Mouse (Mus musculus) hindbrain, embryonic 12.5 days (tissue): ENCODE data around the gene Gnat3. TPM values are rescaled to one million over a fixed set of nuclear protein-coding genes. Genes with fewer than 3 reads are reported as not detected.
"Not testable (repeated sequence)": the region's sequence is repeated elsewhere in the genome, so short reads cannot be mapped to it uniquely, and the experiment has no call there.

Experiments
- ATAC-seq: fragments of 200-750 bp; cut with Nextera tagmentation; 2 replicates; pipeline ENCODE4 v1.8.0; 2017; ENCODE audit warnings: moderate TSS enrichment; ENCODE audit not compliant: low FRiP score
- H3K27ac ChIP-seq: fragments of 300-500 bp; sonication (generic); 2 replicates; pipeline ENCODE4 v1.5.1; 2016; ENCODE audit warnings: mild to moderate bottlenecking
- H3K27me3 ChIP-seq: fragments of 300-500 bp; sonication (generic); 2 replicates; pipeline ENCODE4 v1.6.1; 2016; ENCODE audit warnings: mild to moderate bottlenecking
- H3K36me3 ChIP-seq: fragments of 300-500 bp; sonication (generic); 2 replicates; pipeline ENCODE4 v1.6.1; 2016; ENCODE audit warnings: mild to moderate bottlenecking
- H3K4me1 ChIP-seq: fragments of 300-500 bp; sonication (generic); 2 replicates; pipeline ENCODE4 v1.6.1; 2016
- H3K4me2 ChIP-seq: fragments of 300-500 bp; sonication (generic); replicated peaks from 2 replicates; pipeline ENCODE4 v1.6.1; 2016; ENCODE audit warnings: mild to moderate bottlenecking
- H3K4me3 ChIP-seq: fragments of 300-500 bp; sonication (generic); 2 replicates; pipeline ENCODE4 v1.5.1; 2016; ENCODE audit warnings: mild to moderate bottlenecking
- H3K9ac ChIP-seq: fragments of 300-500 bp; sonication (generic); 2 replicates; pipeline ENCODE4 v1.6.1; 2016; ENCODE audit warnings: mild to moderate bottlenecking, moderate library complexity
- H3K9me3 ChIP-seq: fragments of 300-500 bp; sonication (generic); replicated peaks from 2 replicates; pipeline ENCODE4 v1.6.1; 2016; ENCODE audit warnings: mild to moderate bottlenecking
- WGBS: fragments of 180-500 bp; shearing (Covaris S2); methylation state at CpG from one replicate; pipeline ENCODE4 v1.1.7; 2016; 5-methylcytosine and 5-hydroxymethylcytosine counted together
- polyA plus RNA-seq: library from polyadenylated mRNA; unstranded; fragments of >200 nt; fragmentation: Nextera tagmentation; extraction: Ambion mirVana; gene quantifications from 2 replicates; pipeline ENCODE4 v1.2.1, GENCODE M21; 2016

The Gnat3 gene
- polyA plus RNA-seq, result 0.78 and 1.4 TPM in 2 replicates

DNA sequence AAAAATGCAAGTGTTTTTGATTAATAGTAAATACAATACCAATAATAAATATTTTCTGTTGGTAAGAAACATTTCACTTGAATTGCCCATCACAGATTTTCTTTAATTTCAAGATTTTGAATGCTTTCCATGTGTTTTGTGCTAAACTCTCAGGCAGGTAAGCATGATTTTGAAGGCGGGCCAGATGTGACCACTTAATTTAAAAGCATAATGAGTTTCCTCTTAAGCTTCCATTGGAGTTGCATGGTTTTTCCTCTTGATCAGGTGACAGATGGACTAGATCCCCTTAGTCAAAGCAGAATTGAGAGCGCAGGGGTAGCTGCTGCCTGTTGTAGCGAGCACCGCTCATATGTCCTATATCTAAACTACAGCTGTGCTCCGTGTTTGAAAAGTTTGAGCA is at the start of gene Gnat3:
Gene Gnat3, plus strand, starts transcription at position 301 of the 400 bp plus-strand sequence.
- H3K27me3 ChIP-seq, result no peaks in the 10 kb centered on the region
- H3K9ac ChIP-seq, result no peak within 1 kb of the TSS
- no peaks in the 10 kb centered on the region for H3K9me3 ChIP-seq
- no peak within 1 kb of the TSS for H3K27ac ChIP-seq
- no peak for ATAC-seq
- 81% methylated on average over 5 of the region's 5 CpGs for WGBS
- no peak within 1 kb of the TSS for H3K4me2 ChIP-seq
- H3K4me1 ChIP-seq, result no peaks in the 10 kb centered on the region
- no peaks in the 10 kb centered on the region for H3K36me3 ChIP-seq
- no peak within 1 kb of the TSS for H3K4me3 ChIP-seq

DNA sequence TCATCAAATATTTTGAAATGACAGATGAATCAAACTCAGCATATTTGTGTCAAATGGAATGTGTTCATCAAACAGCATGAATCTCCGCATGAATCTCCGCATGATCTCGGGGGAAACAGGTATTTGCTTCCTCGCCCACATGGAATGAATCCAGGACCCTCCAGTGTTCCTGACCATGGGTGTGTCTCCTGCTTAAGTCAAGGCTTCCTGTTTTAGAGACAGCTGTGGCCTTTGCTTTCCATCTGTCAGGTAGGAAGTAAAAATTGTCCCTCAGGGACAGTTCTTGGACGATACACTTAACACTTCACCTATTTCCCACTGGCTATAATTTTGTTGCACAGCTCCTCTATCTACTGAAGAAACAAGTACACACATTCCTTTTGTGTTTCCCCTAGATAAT is 43.4 kb upstream of the Gnat3 start:
- Histone ChIP-seq H3K27ac (no peak overlapping the region), H3K9me3 (no peaks in the 10 kb centered on the region), H3K4me3 (no peak overlapping the region), H3K4me2 (no peak overlapping the region), H3K4me1 (no peaks in the 10 kb centered on the region), H3K9ac (no peak overlapping the region), H3K27me3 (no peaks in the 10 kb centered on the region), H3K36me3 (no peaks in the 10 kb centered on the region)
- ATAC-seq, result no peak
- WGBS, result 79% methylated on average over 5 of the region's 5 CpGs

DNA sequence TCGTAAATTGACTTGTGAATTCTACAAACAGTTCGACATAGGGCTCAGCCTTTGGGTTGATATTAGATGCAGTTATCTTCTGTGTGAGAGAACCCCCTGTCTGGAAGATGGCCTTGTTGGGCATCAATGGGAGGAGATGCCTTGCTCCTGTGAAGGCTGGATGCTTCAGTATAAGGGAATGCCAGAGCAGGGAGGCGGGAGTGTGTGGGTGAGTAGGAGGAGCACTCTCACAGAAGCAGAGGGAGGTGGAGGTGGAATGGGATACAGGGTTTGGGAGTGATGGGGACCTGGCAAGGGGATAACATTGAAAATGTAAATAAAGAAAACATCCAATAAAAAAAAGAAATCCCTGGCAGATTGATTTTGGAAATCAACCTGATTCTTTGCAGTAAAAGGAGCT is 38.7 kb upstream of the Gnat3 start:
- Histone ChIP-seq H3K27me3 (no peaks in the 10 kb centered on the region), H3K9ac (no peak overlapping the region), H3K4me3 (no peak overlapping the region), H3K27ac (no peak overlapping the region), H3K4me2 (no peak overlapping the region), H3K4me1 (0 out of 2 replicates have a peak, but pooled peaks cover 4% of the 10 kb centered on the region), H3K36me3 (no peaks in the 10 kb centered on the region), H3K9me3 (no peaks in the 10 kb centered on the region)
- 78% methylated on average over 3 of the region's 3 CpGs for WGBS
- no peak for ATAC-seq

DNA sequence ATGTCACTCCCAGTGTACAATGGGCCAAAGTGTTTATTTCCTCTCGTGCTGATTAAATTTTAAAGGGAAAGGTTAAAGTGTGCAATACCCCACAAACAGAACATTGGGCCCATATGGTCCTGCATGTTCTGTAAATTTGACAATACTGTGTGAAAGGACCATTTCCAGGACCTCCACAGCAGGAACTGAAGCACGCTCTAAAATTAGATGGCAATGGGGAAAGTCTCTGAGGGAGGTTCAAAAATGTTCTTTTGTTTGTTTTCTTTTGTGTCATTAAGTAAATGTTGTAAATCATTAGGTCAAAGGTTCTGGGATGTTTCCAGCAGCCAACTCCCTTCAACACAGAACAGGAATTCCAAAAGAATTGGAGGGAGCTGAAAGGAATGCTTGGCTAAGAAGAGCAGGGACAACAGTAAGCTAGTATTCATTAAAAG is 38.2 kb upstream of the Gnat3 start:
- ATAC-seq, result no peak
- WGBS, result 43% methylated on average over 2 of the region's 2 CpGs
- H3K4me3 ChIP-seq, result no peak overlapping the region
- H3K9ac ChIP-seq, result no peak overlapping the region
- H3K27ac ChIP-seq, result no peak overlapping the region
- H3K4me2 ChIP-seq, result no peak overlapping the region
- H3K27me3 ChIP-seq, result no peaks in the 10 kb centered on the region
- 0 out of 2 replicates have a peak, but pooled peaks cover 4% of the 10 kb centered on the region for H3K4me1 ChIP-seq
- H3K36me3 ChIP-seq, result no peaks in the 10 kb centered on the region
- H3K9me3 ChIP-seq, result no peaks in the 10 kb centered on the region

DNA sequence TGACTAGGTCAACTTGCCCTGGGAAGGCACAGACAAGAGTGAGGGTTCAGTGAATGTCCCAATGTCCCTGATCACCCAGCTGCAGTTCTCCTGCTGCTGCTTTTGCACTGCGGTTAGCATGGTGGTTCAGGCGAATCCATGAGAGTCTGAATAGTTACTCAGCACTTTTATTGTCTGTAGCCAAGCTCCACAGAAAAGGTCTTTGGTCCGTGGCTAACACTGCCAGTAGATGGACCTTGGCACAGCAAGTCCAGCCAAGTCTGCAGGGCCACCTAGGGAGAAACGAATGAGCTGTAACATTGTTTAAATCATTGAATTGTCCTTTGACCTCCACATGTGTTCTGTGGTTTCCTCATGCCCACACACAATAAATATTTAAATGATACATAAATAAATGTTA is 33.9 kb upstream of the Gnat3 start:
- 0 out of 2 replicates have a peak, but pooled peaks cover 4% of the 10 kb centered on the region for H3K4me1 ChIP-seq
- no peak overlapping the region for H3K4me2 ChIP-seq
- no peak for ATAC-seq
- H3K9me3 ChIP-seq, result no peaks in the 10 kb centered on the region
- no peak overlapping the region for H3K4me3 ChIP-seq
- 14% methylated on average over 4 of the region's 4 CpGs for WGBS
- H3K9ac ChIP-seq, result no peak overlapping the region
- H3K27me3 ChIP-seq, result no peaks in the 10 kb centered on the region
- H3K36me3 ChIP-seq, result no peaks in the 10 kb centered on the region
- no peak overlapping the region for H3K27ac ChIP-seq

DNA sequence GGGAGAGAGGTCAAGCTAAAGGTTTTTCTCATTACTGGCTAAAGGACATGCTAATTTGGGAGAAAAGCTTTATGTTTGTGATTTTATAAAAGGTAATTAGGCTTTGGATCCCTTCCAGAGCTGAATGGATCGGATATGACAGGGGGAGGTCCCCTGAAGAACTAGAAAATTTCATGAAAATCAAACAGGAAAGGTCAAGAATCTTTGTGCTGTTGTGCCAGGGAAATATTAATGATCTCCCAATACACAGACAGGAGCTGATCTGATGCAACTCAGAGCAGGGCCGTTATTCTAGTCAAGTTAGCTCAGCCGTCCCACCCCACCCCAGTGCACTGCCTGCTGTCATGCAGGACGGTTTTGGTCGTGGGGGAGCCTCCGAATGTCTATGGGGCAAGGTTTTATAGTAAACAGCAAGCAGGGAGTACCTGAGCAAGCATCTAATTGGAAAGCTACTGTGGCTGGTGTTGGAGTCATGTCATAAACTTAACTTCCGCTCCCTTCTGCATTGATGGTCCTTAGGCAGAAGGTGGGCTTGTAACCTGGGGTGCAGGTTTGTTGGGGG is 33.3 kb upstream of the Gnat3 start:
- H3K27me3 ChIP-seq, result no peaks in the 10 kb centered on the region
- H3K4me1 ChIP-seq, result 0 out of 2 replicates have a peak, but pooled peaks cover 4% of the 10 kb centered on the region
- H3K4me3 ChIP-seq, result no peak overlapping the region
- no peak overlapping the region for H3K9ac ChIP-seq
- H3K9me3 ChIP-seq, result no peaks in the 10 kb centered on the region
- no peak for ATAC-seq
- WGBS, result 54% methylated on average over 7 of the region's 7 CpGs
- no peaks in the 10 kb centered on the region for H3K36me3 ChIP-seq
- H3K4me2 ChIP-seq, result no peak overlapping the region
- H3K27ac ChIP-seq, result no peak overlapping the region

DNA sequence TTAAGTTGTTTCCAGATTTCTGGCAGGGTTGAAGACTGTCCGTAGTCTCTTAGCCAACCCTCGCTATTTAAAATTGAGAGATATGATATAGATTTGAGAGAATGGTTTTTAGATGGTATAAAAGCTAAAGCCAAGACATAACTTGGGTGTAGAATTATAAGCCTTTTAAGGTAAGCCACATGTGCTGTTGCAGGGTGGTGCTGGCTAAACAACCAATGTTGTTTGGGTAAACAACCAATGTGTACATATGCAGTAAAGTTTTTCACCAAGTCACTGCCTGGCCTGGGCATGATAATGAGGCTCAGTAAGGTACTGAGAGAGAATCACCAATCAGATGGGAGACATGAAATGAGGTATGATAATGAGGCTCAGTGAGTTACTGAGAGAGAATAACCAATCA is 30.8 kb upstream of the Gnat3 start:
- H3K4me1 ChIP-seq, H3K36me3 ChIP-seq, ATAC-seq, H3K9me3 ChIP-seq, H3K4me3 ChIP-seq, H3K27me3 ChIP-seq, H3K9ac ChIP-seq, H3K27ac ChIP-seq, H3K4me2 ChIP-seq: not testable (repeated sequence)
- WGBS, result 99% methylated on average over 2 of the region's 2 CpGs

DNA sequence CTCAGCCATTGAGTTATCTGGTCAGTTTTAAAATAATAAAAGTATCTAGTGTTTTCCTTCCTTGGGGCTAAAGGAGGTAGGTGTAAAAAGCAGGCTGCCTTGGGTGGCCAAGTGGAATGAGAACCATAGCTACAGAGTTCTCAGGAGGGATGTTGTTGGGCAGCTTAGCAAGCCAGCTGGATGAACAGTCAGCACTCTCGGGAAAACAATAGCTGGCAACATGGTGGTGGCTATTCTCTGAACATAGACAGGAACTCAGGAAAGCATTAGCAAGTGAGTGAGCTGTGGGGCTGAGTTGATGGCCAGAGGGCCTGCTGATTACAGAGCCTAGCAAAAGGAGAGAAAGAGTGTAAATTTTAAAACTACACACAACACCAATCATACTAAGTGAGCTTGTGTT is 27.8 kb upstream of the Gnat3 start:
- no peak for ATAC-seq
- Histone ChIP-seq H3K27me3 (no peaks in the 10 kb centered on the region), H3K4me3 (no peak overlapping the region), H3K36me3 (no peaks in the 10 kb centered on the region), H3K27ac (no peak overlapping the region), H3K9ac (no peak overlapping the region), H3K4me1 (no peaks in the 10 kb centered on the region), H3K4me2 (no peak overlapping the region), H3K9me3 (no peaks in the 10 kb centered on the region)
- WGBS, result 55% methylated on average over 1 of the region's 1 CpGs

DNA sequence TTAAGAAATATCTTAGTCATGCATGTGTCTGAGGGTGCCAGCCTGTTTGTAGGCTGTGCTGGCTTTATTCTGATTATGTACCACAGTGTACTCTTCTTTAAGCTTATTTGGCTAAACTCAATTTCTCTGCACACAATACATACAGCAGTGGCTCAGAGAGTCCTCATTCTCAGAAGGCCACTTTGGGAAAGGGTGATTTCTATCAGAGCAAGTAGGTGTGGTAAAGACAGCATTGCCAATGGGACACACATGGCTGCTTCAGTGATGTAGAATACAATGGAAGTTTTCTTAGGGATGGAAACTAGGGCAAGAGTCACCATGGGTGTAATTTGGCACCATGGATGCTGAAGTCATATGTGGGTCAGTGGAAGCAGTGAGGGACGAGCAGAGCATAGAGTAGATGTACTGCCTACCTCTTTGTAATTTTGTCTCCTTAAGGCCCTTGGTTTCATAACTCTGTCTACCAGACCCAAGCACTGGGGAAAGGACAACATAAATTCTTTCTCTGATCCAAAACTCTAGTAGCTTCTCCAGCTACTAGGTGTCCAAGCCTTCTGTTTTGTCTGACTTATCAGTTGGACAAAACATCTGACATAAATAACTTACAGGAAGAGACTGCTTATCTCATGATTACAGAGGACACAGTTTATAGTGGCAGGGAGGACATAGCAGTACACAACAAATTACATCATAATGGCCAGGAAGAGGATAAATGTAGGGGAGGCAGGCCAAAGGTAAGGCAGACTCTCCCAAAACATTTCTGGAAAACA is 24.0 kb upstream of the Gnat3 start:
- 59% methylated on average over 1 of the region's 1 CpGs for WGBS

DNA sequence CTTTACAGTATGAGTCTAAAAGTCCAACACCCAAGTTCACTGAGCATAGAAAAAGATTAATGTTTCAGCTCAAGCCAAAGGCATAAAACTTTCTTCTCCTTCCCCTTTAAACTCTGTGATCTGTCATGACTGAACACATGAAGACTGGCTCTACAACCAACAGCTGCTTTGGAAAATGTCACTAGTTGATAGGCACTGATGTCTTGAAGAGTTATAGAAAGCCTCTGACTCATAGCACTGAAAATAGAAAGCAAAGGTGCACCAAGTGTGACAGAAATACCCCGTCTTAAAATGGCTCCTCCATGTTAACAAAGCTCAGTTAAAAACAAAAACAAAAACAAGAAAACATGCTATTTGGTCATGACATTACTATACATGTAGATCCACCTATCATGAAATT is 5.9 kb upstream of the Gnat3 start:
- no peak for ATAC-seq
- Histone ChIP-seq H3K4me3 (no peak overlapping the region), H3K36me3 (no peaks in the 10 kb centered on the region), H3K4me2 (no peak overlapping the region), H3K9ac (no peak overlapping the region), H3K27me3 (no peaks in the 10 kb centered on the region), H3K27ac (no peak overlapping the region), H3K4me1 (no peaks in the 10 kb centered on the region), H3K9me3 (no peaks in the 10 kb centered on the region)
- 86% methylated on average over 1 of the region's 1 CpGs for WGBS

More for the DNA sequence above, 24.0 kb upstream of the Gnat3 start:
- no peaks in the 10 kb centered on the region for H3K4me1 ChIP-seq
- no peaks in the 10 kb centered on the region for H3K27me3 ChIP-seq
- no peaks in the 10 kb centered on the region for H3K9me3 ChIP-seq
- H3K4me3 ChIP-seq, result no peak overlapping the region
- no peaks in the 10 kb centered on the region for H3K36me3 ChIP-seq
- H3K27ac ChIP-seq, result no peak overlapping the region
- H3K9ac ChIP-seq, result no peak overlapping the region
- ATAC-seq, result no peak
- H3K4me2 ChIP-seq, result no peak overlapping the region

DNA sequence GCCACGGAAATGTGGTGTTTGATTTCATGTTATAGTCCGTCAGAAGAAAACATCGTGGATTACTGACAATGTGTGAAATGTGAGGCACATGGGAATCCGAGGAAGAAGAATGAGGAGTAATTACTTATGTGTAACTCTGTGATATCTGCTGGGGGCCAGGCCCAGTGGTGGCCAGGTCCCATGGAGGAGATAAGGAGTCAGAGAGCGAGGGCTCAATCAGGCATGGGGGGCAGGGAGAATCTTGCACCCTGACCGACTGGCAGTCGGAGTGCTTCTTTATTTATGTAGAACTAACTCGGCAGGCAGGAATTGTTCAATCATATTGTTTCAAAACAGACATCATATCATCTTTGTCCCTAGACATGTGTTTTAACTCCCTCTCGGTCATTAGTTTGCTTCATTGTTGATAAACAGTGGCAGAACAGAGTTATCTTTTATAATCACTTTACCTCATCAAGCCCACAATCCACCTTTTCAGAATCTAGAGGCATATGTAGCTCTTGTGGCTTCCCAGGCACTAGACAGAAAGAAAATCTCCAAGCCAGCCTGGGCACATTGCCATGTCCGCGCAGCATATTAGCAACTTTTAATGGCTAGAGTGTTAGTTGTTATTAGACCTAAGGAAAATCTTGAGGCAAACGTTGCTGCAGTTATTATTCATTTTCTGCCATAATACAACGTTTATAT is 7.5 kb downstream of the Gnat3 start:
- H3K9me3 ChIP-seq, result no peaks in the 10 kb centered on the region
- H3K4me1 ChIP-seq, result no peaks in the 10 kb centered on the region
- H3K9ac ChIP-seq, result no peak overlapping the region
- 85% methylated on average over 13 of the region's 13 CpGs for WGBS
- no peaks in the 10 kb centered on the region for H3K36me3 ChIP-seq
- no peak overlapping the region for H3K4me2 ChIP-seq
- H3K27ac ChIP-seq, result no peak overlapping the region
- ATAC-seq, result no peak
- H3K4me3 ChIP-seq, result no peak overlapping the region
- no peaks in the 10 kb centered on the region for H3K27me3 ChIP-seq

DNA sequence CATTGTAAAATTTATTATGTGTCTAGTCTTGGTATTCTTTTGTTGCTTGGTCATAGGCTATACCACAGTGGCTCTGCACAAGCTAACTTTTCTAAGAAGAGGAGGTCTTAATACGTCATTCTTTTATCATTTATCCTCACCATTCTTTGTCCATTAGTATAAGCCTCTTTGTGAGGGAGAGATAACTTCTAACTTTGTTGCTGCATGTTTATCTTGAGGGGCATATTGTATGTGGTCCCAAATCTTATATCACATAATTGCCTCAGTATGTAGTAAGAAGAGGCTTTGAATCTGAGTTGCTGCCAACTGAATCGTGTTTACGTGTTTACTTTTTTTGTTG is 8.0 kb downstream of the Gnat3 start:
- Histone ChIP-seq H3K4me2 (no peak overlapping the region), H3K4me3 (no peak overlapping the region), H3K27ac (no peak overlapping the region), H3K36me3 (no peaks in the 10 kb centered on the region), H3K27me3 (no peaks in the 10 kb centered on the region), H3K4me1 (no peaks in the 10 kb centered on the region), H3K9ac (no peak overlapping the region), H3K9me3 (no peaks in the 10 kb centered on the region)
- no peak for ATAC-seq
- 92% methylated on average over 3 of the region's 3 CpGs for WGBS
